Mouse (Mus musculus) hindbrain, embryonic 15.5 days (tissue): Measurements from ENCODE around the gene Ddx54. TPM values are rescaled to one million over a fixed set of nuclear protein-coding genes. Genes with fewer than 3 reads are reported as not detected.

ENCODE experiments used
- ATAC-seq: fragments of 200-750 bp; cut with Nextera tagmentation; 2 replicates; pipeline ENCODE4 v1.8.0; 2017; ENCODE audit warnings: low read depth, moderate number of reproducible peaks, moderate TSS enrichment; ENCODE audit not compliant: low FRiP score
- H3K27ac ChIP-seq: fragments of 300-500 bp; sonication (generic); replicated peaks from 2 replicates; pipeline ENCODE4 v1.5.1; 2015; ENCODE audit warnings: mild to moderate bottlenecking, inconsistent platforms
- H3K27me3 ChIP-seq: fragments of 300-500 bp; sonication (generic); 2 replicates; pipeline ENCODE4 v1.6.1; 2015; ENCODE audit warnings: control low read depth, inconsistent platforms
- H3K36me3 ChIP-seq: fragments of 300-500 bp; sonication (generic); 2 replicates; pipeline ENCODE4 v1.6.1; 2015; ENCODE audit warnings: control low read depth, inconsistent platforms
- H3K4me1 ChIP-seq: fragments of 300-500 bp; sonication (generic); replicated peaks from 2 replicates; pipeline ENCODE4 v1.6.1; 2015; ENCODE audit warnings: control low read depth, inconsistent platforms
- H3K4me2 ChIP-seq: fragments of 300-500 bp; sonication (generic); 2 replicates; pipeline ENCODE4 v1.6.1; 2015; ENCODE audit warnings: moderate library complexity, mild to moderate bottlenecking, inconsistent platforms
- H3K4me3 ChIP-seq: fragments of 300-500 bp; sonication (generic); 2 replicates; pipeline ENCODE4 v1.5.1; 2015; ENCODE audit warnings: mild to moderate bottlenecking, inconsistent platforms
- H3K9ac ChIP-seq: fragments of 300-500 bp; sonication (generic); 2 replicates; pipeline ENCODE4 v1.6.1; 2015; ENCODE audit warnings: inconsistent platforms
- H3K9me3 ChIP-seq: fragments of 300-500 bp; sonication (generic); 2 replicates; pipeline ENCODE4 v1.6.1; 2016; ENCODE audit warnings: control low read depth, inconsistent platforms
- WGBS: fragments of 180-500 bp; shearing (Covaris S2); methylation state at CpG from one replicate; pipeline ENCODE4 v1.1.7; 2015; 5-methylcytosine and 5-hydroxymethylcytosine counted together
- polyA plus RNA-seq: library from polyadenylated mRNA; unstranded; fragments of >200 nt; fragmentation: Nextera tagmentation; extraction: Ambion mirVana; gene quantifications from 2 replicates; pipeline ENCODE4 v1.2.1, GENCODE M21; 2015

Gene Ddx54
- polyA plus RNA-seq, 1 experiment from 2014 or later = 41.3 TPM

DNA sequence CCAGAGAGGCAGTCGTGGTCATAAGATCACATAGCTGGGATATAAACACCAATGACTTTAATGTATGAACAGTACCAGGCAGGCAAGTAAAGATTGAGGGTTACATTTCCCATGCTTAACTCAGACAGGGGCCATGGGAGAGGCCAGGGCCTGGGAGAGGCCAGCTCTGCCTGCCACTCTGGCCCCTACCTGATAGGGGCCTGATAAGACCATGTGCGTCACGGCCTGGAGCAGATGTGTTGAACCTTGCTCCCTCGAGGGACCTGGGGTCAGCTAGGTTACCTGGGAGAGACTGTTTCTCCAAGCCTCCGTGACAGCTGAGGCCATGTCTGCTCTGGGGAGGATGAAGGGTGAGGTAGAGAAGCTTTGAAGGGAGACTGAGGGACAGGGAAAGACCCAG, 38.7 kb downstream of the Ddx54 start:
- no peak overlapping the region for H3K9ac ChIP-seq
- 83% methylated on average over 5 of the region's 5 CpGs for WGBS
- no peak overlapping the region for H3K4me2 ChIP-seq
- peaks cover 44% of the 10 kb centered on the region for H3K27me3 ChIP-seq
- no peak overlapping the region for H3K27ac ChIP-seq
- no peaks in the 10 kb centered on the region for H3K36me3 ChIP-seq
- peaks cover 14% of the 10 kb centered on the region for H3K4me1 ChIP-seq
- H3K9me3 ChIP-seq = no peaks in the 10 kb centered on the region
- no peak overlapping the region for H3K4me3 ChIP-seq
- no peak for ATAC-seq

- Histone ChIP-seq H3K9ac (no peak overlapping the region), H3K4me1 (peaks cover 14% of the 10 kb centered on the region), H3K4me3 (no peak overlapping the region), H3K36me3 (no peaks in the 10 kb centered on the region), H3K9me3 (no peaks in the 10 kb centered on the region), H3K27me3 (peaks cover 32% of the 10 kb centered on the region), H3K27ac (no peak overlapping the region), H3K4me2 (no peak overlapping the region)
- 77% methylated on average over 28 of the region's 28 CpGs for WGBS
- no peak for ATAC-seq
These were observed 40.6 kb downstream of the Ddx54 start for GRCm38 (mm10) chr5:120652915-120653701.

GRCm38 (mm10) chr5:120653873-120654272, 41.3 kb downstream of the Ddx54 start:
- 86% methylated on average over 2 of the region's 2 CpGs for WGBS

GRCm38 (mm10) chr5:120656281-120656751, 43.8 kb downstream of the Ddx54 start:
- H3K4me3 ChIP-seq = no peak overlapping the region
- no peak overlapping the region for H3K4me2 ChIP-seq
- no peak overlapping the region for H3K27ac ChIP-seq
- H3K36me3 ChIP-seq = no peaks in the 10 kb centered on the region
- H3K4me1 ChIP-seq = peaks cover 8% of the 10 kb centered on the region
- ATAC-seq = no peak
- H3K9me3 ChIP-seq = no peaks in the 10 kb centered on the region
- WGBS = 83% methylated on average over 12 of the region's 12 CpGs
- no peak overlapping the region for H3K9ac ChIP-seq
- peaks cover under 1% of the 10 kb centered on the region for H3K27me3 ChIP-seq

More at GRCm38 (mm10) chr5:120653873-120654272, 41.3 kb downstream of the Ddx54 start:
- Histone ChIP-seq H3K4me1 (peaks cover 8% of the 10 kb centered on the region), H3K9me3 (no peaks in the 10 kb centered on the region), H3K4me3 (no peak overlapping the region), H3K27ac (no peak overlapping the region), H3K36me3 (no peaks in the 10 kb centered on the region), H3K4me2 (no peak overlapping the region), H3K9ac (no peak overlapping the region), H3K27me3 (peaks cover 25% of the 10 kb centered on the region)
- ATAC-seq = no peak

DNA sequence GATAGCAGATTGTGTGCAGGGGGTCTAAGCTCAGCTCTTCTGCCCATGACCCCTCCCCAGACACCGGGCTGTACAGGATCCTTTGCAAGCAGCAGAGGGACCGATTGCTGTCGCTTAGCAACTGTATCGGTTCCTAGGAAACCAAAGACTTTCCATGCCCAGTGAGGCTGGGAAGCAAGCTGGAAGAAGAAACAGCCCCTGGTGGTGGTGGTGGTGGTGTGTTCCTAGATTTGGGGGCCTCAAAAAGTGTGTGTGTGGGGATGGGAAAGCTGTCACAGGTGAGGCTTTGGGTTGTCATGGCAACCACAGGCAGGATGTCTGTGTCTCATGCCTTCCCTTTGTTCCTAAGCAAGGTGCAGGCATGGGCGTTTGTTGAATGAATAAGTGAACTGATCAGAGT, 48.3 kb downstream of the Ddx54 start:
- no peaks in the 10 kb centered on the region for H3K9me3 ChIP-seq
- H3K36me3 ChIP-seq = no peaks in the 10 kb centered on the region
- ATAC-seq = peak; percentile 67
- peaks cover 11% of the 10 kb centered on the region for H3K4me1 ChIP-seq
- no peak overlapping the region for H3K9ac ChIP-seq
- H3K27me3 ChIP-seq = no peaks in the 10 kb centered on the region
- no peak overlapping the region for H3K4me3 ChIP-seq
- peak overlapping the region; percentile 81 for H3K27ac ChIP-seq
- 27% methylated on average over 5 of the region's 5 CpGs for WGBS
- no peak overlapping the region for H3K4me2 ChIP-seq

DNA sequence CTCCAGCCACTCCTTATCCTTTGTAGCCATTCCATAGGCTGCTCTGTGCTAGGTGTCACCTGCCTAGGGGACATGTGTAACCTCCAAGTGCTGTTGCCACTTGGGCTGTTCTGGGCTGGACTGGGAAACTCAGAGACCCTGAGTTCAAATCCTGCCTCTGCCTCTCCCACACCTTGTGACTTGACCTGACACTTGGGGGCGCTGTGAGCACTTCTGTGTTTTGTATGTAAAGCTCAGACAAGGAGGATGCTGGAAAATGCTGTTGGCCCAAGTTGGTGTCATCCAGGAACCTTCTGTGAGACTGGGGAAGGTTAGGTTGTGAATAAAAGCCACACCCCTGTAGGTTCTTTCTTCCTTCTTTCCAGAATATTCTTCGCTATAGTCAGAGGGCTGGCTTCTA, 52.3 kb downstream of the Ddx54 start:
- Histone ChIP-seq H3K4me3 (no peak overlapping the region), H3K27me3 (no peaks in the 10 kb centered on the region), H3K9ac (no peak overlapping the region), H3K4me2 (no peak overlapping the region), H3K4me1 (peaks cover 11% of the 10 kb centered on the region), H3K9me3 (no peaks in the 10 kb centered on the region), H3K36me3 (no peaks in the 10 kb centered on the region), H3K27ac (no peak overlapping the region)
- no peak for ATAC-seq
- 64% methylated on average over 2 of the region's 2 CpGs for WGBS

GRCm38 (mm10) chr5:120668761-120669160, 56.2 kb downstream of the Ddx54 start:
- 71% methylated on average over 7 of the region's 7 CpGs for WGBS
- no peak overlapping the region for H3K9ac ChIP-seq

GRCm38 (mm10) chr5:120670132-120670531, 57.6 kb downstream of the Ddx54 start:
- no peak overlapping the region for H3K9ac ChIP-seq
- no peaks in the 10 kb centered on the region for H3K9me3 ChIP-seq
- no peak for ATAC-seq
- 0 out of 2 replicates have a peak, but pooled peaks cover 7% of the 10 kb centered on the region for H3K4me1 ChIP-seq
- no peak overlapping the region for H3K4me3 ChIP-seq
- WGBS = 85% methylated on average over 7 of the region's 7 CpGs
- H3K36me3 ChIP-seq = no peaks in the 10 kb centered on the region
- H3K27me3 ChIP-seq = no peaks in the 10 kb centered on the region
- H3K4me2 ChIP-seq = no peak overlapping the region
- H3K27ac ChIP-seq = no peak overlapping the region

More at GRCm38 (mm10) chr5:120668761-120669160, 56.2 kb downstream of the Ddx54 start:
- Histone ChIP-seq H3K9me3 (no peaks in the 10 kb centered on the region), H3K4me2 (no peak overlapping the region), H3K27me3 (no peaks in the 10 kb centered on the region), H3K4me3 (no peak overlapping the region), H3K27ac (no peak overlapping the region), H3K36me3 (no peaks in the 10 kb centered on the region), H3K4me1 (no peaks in the 10 kb centered on the region)
- no peak for ATAC-seq

DNA sequence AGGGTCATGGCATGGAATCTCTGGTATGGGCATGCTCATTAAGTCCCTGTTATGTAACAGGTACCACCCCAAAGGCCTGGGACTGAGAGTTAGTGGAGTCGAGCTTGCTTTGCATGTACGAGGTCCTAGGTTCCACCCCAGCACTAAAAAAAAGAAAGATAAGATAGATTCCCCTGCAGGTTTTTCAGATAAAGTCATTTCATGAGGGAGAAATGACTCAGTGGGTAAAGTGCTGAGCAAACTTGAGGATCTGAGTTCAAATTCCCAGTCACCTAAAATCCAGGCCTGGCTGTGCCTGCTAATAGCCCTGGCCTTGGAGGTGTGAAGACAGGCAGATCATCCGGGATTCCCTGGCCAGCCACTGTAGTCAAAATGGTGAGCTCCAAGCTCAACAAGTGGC, 59.3 kb downstream of the Ddx54 start:
- Histone ChIP-seq H3K9ac (no peak overlapping the region), H3K9me3 (no peaks in the 10 kb centered on the region), H3K4me3 (no peak overlapping the region), H3K4me2 (no peak overlapping the region), H3K27me3 (no peaks in the 10 kb centered on the region), H3K36me3 (no peaks in the 10 kb centered on the region), H3K4me1 (0 out of 2 replicates have a peak, but pooled peaks cover 7% of the 10 kb centered on the region), H3K27ac (no peak overlapping the region)
- WGBS = 84% methylated on average over 3 of the region's 3 CpGs
- ATAC-seq = no peak

DNA sequence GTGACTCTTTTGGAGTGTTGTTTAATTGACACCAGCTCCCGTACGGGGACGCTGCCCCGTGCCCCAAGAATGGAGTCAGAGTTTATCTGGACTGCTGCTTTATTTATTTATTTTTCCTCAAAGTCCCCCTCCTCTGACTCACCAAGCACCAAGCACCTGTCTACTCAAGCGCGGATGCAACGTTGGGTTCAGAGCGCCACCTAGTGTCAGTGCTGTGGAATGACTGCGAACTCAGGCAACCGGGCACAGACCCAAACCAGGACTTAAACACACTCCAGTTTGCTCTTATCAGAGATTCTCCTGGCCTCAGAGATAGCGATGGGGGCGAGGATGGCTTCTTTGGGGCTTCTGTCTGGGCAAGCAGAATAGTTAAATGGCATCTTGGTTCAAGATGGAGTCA, 61.1 kb downstream of the Ddx54 start:
- no peaks in the 10 kb centered on the region for H3K27me3 ChIP-seq
- WGBS = 13% methylated on average over 12 of the region's 12 CpGs
- no peaks in the 10 kb centered on the region for H3K36me3 ChIP-seq
- H3K4me1 ChIP-seq = 0 out of 2 replicates have a peak, but pooled peaks cover 7% of the 10 kb centered on the region
- no peak overlapping the region for H3K27ac ChIP-seq
- H3K4me3 ChIP-seq = no peak overlapping the region
- H3K9me3 ChIP-seq = no peaks in the 10 kb centered on the region
- H3K9ac ChIP-seq = no peak overlapping the region
- no peak overlapping the region for H3K4me2 ChIP-seq
- ATAC-seq = no peak

GRCm38 (mm10) chr5:120674229-120675145, 61.9 kb downstream of the Ddx54 start:
- H3K4me2 ChIP-seq = no peak overlapping the region
- no peaks in the 10 kb centered on the region for H3K27me3 ChIP-seq
- 29% methylated on average over 21 of the region's 21 CpGs for WGBS
- no peaks in the 10 kb centered on the region for H3K36me3 ChIP-seq
- no peak overlapping the region for H3K9ac ChIP-seq
- H3K4me1 ChIP-seq = peaks cover 13% of the 10 kb centered on the region
- ATAC-seq = peak; percentile 23; the same call in 1 of the 2 replicates
- no peak overlapping the region for H3K4me3 ChIP-seq
- no peaks in the 10 kb centered on the region for H3K9me3 ChIP-seq
- no peak overlapping the region for H3K27ac ChIP-seq

DNA sequence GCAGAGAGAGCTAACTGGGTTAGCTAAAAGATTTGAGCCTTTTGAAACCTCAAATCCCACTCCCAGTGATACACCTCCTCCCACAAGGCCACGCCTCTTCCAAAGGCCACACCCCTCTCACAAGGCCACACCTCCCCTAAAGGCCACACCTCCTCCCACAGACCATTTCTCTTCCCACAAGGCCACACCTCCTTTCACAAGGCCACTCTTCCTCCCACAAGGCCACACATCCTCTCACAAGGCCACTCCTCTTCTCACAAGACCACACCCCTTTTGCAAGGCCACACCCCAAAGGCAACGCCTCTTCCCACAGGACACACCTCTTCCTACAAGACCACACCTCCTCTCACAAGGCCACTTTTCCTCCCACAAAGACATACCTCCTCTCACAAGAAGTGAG, 65.0 kb downstream of the Ddx54 start:
- Histone ChIP-seq H3K27me3 (no peaks in the 10 kb centered on the region), H3K9me3 (no peaks in the 10 kb centered on the region), H3K9ac (no peak overlapping the region), H3K27ac (no peak overlapping the region), H3K36me3 (peaks cover 10% of the 10 kb centered on the region), H3K4me3 (no peak overlapping the region), H3K4me2 (no peak overlapping the region), H3K4me1 (peaks cover 31% of the 10 kb centered on the region)
- 27% methylated on average over 2 of the region's 2 CpGs for WGBS
- ATAC-seq = no peak
